Mouse (Mus musculus): ENCODE measurements at regions not wholly inside any gene's neighbourhood (a gene's known extent, or its start where the extent isn't known, plus 50 kb on each side); places are given as distances from the start of the nearest gene placed in this dataset.

- DNase-seq = no peak
Observed at GRCm38 (mm10) chr5:111553471-111554382, 136.6 kb downstream of the Mn1 start.

- DNase-seq = no peak
Observed at GRCm38 (mm10) chr5:111554551-111555311, 137.6 kb downstream of the Mn1 start.

GRCm38 (mm10) chr5:111555312-111555957, 138.3 kb downstream of the Mn1 start:
- no peak for DNase-seq

- peak in 1 of 2 experiments; percentile 23 for DNase-seq
Observed at GRCm38 (mm10) chr5:111555981-111556380, 138.8 kb downstream of the Mn1 start.

- DNase-seq = no peak
Observed at GRCm38 (mm10) chr5:111560432-111560831, 143.3 kb downstream of the Mn1 start.

- DNase-seq = no peak
Observed at GRCm38 (mm10) chr5:111561301-111561700, 144.1 kb downstream of the Mn1 start.

GRCm38 (mm10) chr5:111570826-111571225, 153.7 kb downstream of the Mn1 start:
- peak in 1 of 2 experiments; percentile 16 for DNase-seq

GRCm38 (mm10) chr5:111573265-111573873, 156.2 kb downstream of the Mn1 start:
- DNase-seq = no peak

- DNase-seq = no peak
Observed at GRCm38 (mm10) chr5:111574219-111574840, 157.2 kb downstream of the Mn1 start.

GRCm38 (mm10) chr5:111575376-111575775, 158.2 kb downstream of the Mn1 start:
- peak in 1 of 2 experiments; percentile 33 for DNase-seq

GRCm38 (mm10) chr5:111577441-111577840, 156.3 kb upstream of the Gm26897 start:
- no peak for DNase-seq

- DNase-seq = no peak
Observed at GRCm38 (mm10) chr5:111578088-111578487, 155.6 kb upstream of the Gm26897 start.

GRCm38 (mm10) chr5:111578977-111579727, 154.6 kb upstream of the Gm26897 start:
- DNase-seq = no peak

- no peak for DNase-seq
Observed at GRCm38 (mm10) chr5:111580870-111581771, 152.6 kb upstream of the Gm26897 start.

- DNase-seq = no peak
Observed at GRCm38 (mm10) chr5:111582004-111582403, 151.7 kb upstream of the Gm26897 start.

GRCm38 (mm10) chr5:111590619-111591081, 143.1 kb upstream of the Gm26897 start:
- DNase-seq = no peak

- no peak for DNase-seq
Observed at GRCm38 (mm10) chr5:111592807-111593206, 140.9 kb upstream of the Gm26897 start.

- no peak for DNase-seq
Observed at GRCm38 (mm10) chr5:111594111-111594510, 139.6 kb upstream of the Gm26897 start.

- DNase-seq = no peak
Observed at GRCm38 (mm10) chr5:111595438-111595837, 138.3 kb upstream of the Gm26897 start.

- no peak for DNase-seq
Observed at GRCm38 (mm10) chr5:111597733-111598132, 136.0 kb upstream of the Gm26897 start.
